Mouse (Mus musculus) left cerebral cortex, adult 8-10 months (tissue): ENCODE measurements around the gene Gm20662. TPM values are rescaled to one million over a fixed set of nuclear protein-coding genes. Genes with fewer than 3 reads are reported as not detected.
A peak's percentile ranks its signal among the peaks of the same experiment; 100 is the strongest.

ENCODE experiments used
- DNase-seq, 2 experiments: peaks; one replicate each; pipeline ENCODE4 v3.0.0; 2022; ENCODE audit warnings: low spot score in 2 of 2
- total RNA-seq, 4 experiments: library from RNA; stranded (reverse); gene quantifications; 2 replicates each; pipeline ENCODE4 v1.2.4; 2022

Gm20662 gene
- total RNA-seq = 1 to 10 TPM; 1.8 to 4.8 (median 4.3) TPM

GRCm38 (mm10) chr9:107996049-107996448 lies at the start of gene Gm20662:
Gm20662 (plus strand) TSS chr9:107996349.
- DNase-seq = no peak

- DNase-seq = no peak
Observed at GRCm38 (mm10) chr9:107947241-107948194, 48.6 kb upstream of the Gm20662 start.

GRCm38 (mm10) chr9:107949184-107949921 lies 46.8 kb upstream of the Gm20662 start:
- DNase-seq = no peak

- DNase-seq = no peak
Observed at GRCm38 (mm10) chr9:107949922-107950235, 46.3 kb upstream of the Gm20662 start, which contains the start of gene Traip. Traip (plus strand) TSS chr9:107950136.

- peak; percentile 77 to 88 for DNase-seq
Observed at GRCm38 (mm10) chr9:107950460-107951355, 45.4 kb upstream of the Gm20662 start.

- no peak for DNase-seq
Observed at GRCm38 (mm10) chr9:107955613-107956289, 40.4 kb upstream of the Gm20662 start.

- DNase-seq = no peak
Observed at GRCm38 (mm10) chr9:107957141-107957540, 39.0 kb upstream of the Gm20662 start.

- no peak for DNase-seq
Observed at GRCm38 (mm10) chr9:107959896-107960295, 36.3 kb upstream of the Gm20662 start.

- DNase-seq = no peak
Observed at GRCm38 (mm10) chr9:107960928-107961327, 35.2 kb upstream of the Gm20662 start.

- peak; percentile 72 to 94 for DNase-seq
Observed at GRCm38 (mm10) chr9:107961351-107961762, 34.8 kb upstream of the Gm20662 start.

- DNase-seq = peak; percentile 46 to 77
Observed at GRCm38 (mm10) chr9:107961881-107962280, 34.3 kb upstream of the Gm20662 start.

- no peak for DNase-seq
Observed at GRCm38 (mm10) chr9:107962916-107963315, 33.2 kb upstream of the Gm20662 start.

GRCm38 (mm10) chr9:107963700-107964099 lies 32.4 kb upstream of the Gm20662 start:
- no peak for DNase-seq

- no peak for DNase-seq
Observed at GRCm38 (mm10) chr9:107964681-107965080, 31.5 kb upstream of the Gm20662 start.

GRCm38 (mm10) chr9:107966676-107967075 lies 29.5 kb upstream of the Gm20662 start:
- no peak for DNase-seq

- no peak for DNase-seq
Observed at GRCm38 (mm10) chr9:107967437-107967836, 28.7 kb upstream of the Gm20662 start.

- no peak for DNase-seq
Observed at GRCm38 (mm10) chr9:107968531-107968930, 27.6 kb upstream of the Gm20662 start.

- DNase-seq = no peak
Observed at GRCm38 (mm10) chr9:107970311-107970710, 25.8 kb upstream of the Gm20662 start.

GRCm38 (mm10) chr9:107971690-107972541 lies 24.2 kb upstream of the Gm20662 start:
- no peak for DNase-seq
